Mouse (Mus musculus): ENCODE data around the gene Sema4c. TPM values are rescaled to one million over a fixed set of nuclear protein-coding genes. Genes with fewer than 3 reads are reported as not detected.

Gene Sema4c
- total RNA-seq, 2 experiments from 2014 or later, result 0.60 TPM; not detected in 1

- peak; percentile 36 for ATAC-seq (replicated peaks; ENCODE audit: low FRiP score, poor library complexity, severe bottlenecking)
Measured at GRCm38 (mm10) chr1:36580384-36581207, 22.4 kb upstream of the Sema4c start.

GRCm38 (mm10) chr1:36579974-36580383 lies 21.8 kb upstream of the Sema4c start:
- ATAC-seq (replicated peaks; ENCODE audit: low FRiP score, poor library complexity, severe bottlenecking), result 0 out of 2 replicates have a peak, but pooled peaks have one; percentile 8

- no peak for ATAC-seq (replicated peaks; ENCODE audit: low FRiP score, poor library complexity, severe bottlenecking)
Measured at GRCm38 (mm10) chr1:36576991-36577675, 19.0 kb upstream of the Sema4c start.

GRCm38 (mm10) chr1:36575347-36575746 lies 17.2 kb upstream of the Sema4c start:
- ATAC-seq (replicated peaks; ENCODE audit: low FRiP score, poor library complexity, severe bottlenecking), result no peak

GRCm38 (mm10) chr1:36574196-36574955 lies 16.2 kb upstream of the Sema4c start:
- ATAC-seq (replicated peaks; ENCODE audit: low FRiP score, poor library complexity, severe bottlenecking), result no peak

- no peak for ATAC-seq (replicated peaks; ENCODE audit: low FRiP score, poor library complexity, severe bottlenecking)
Measured at GRCm38 (mm10) chr1:36573524-36573923, 15.4 kb upstream of the Sema4c start.

- no peak for ATAC-seq (replicated peaks; ENCODE audit: low FRiP score, poor library complexity, severe bottlenecking)
Measured at GRCm38 (mm10) chr1:36572709-36573108, 14.6 kb upstream of the Sema4c start.

GRCm38 (mm10) chr1:36572140-36572700 lies 14.1 kb upstream of the Sema4c start:
- ATAC-seq (replicated peaks; ENCODE audit: low FRiP score, poor library complexity, severe bottlenecking), result no peak

GRCm38 (mm10) chr1:36571627-36572026 lies 13.5 kb upstream of the Sema4c start:
- ATAC-seq (replicated peaks; ENCODE audit: low FRiP score, poor library complexity, severe bottlenecking), result no peak

- ATAC-seq (replicated peaks; ENCODE audit: low FRiP score, poor library complexity, severe bottlenecking), result no peak
Measured at GRCm38 (mm10) chr1:36570320-36570719, 12.2 kb upstream of the Sema4c start.

- ATAC-seq (replicated peaks; ENCODE audit: low FRiP score, poor library complexity, severe bottlenecking), result no peak
Measured at GRCm38 (mm10) chr1:36569694-36570276, 11.6 kb upstream of the Sema4c start.

GRCm38 (mm10) chr1:36568776-36569175 lies 10.6 kb upstream of the Sema4c start:
- ATAC-seq (replicated peaks; ENCODE audit: low FRiP score, poor library complexity, severe bottlenecking), result no peak

- ATAC-seq (replicated peaks; ENCODE audit: low FRiP score, poor library complexity, severe bottlenecking), result no peak
Measured at GRCm38 (mm10) chr1:36567818-36568603, 9.9 kb upstream of the Sema4c start.

GRCm38 (mm10) chr1:36566425-36566824 lies 8.3 kb upstream of the Sema4c start:
- ATAC-seq (replicated peaks; ENCODE audit: low FRiP score, poor library complexity, severe bottlenecking), result no peak

GRCm38 (mm10) chr1:36564101-36564500 lies 6.0 kb upstream of the Sema4c start:
- no peak for ATAC-seq (replicated peaks; ENCODE audit: low FRiP score, poor library complexity, severe bottlenecking)

GRCm38 (mm10) chr1:36563632-36564031 lies 5.5 kb upstream of the Sema4c start:
- ATAC-seq (replicated peaks; ENCODE audit: low FRiP score, poor library complexity, severe bottlenecking), result no peak

- ATAC-seq (replicated peaks; ENCODE audit: low FRiP score, poor library complexity, severe bottlenecking), result no peak
Measured at GRCm38 (mm10) chr1:36563197-36563596, 5.0 kb upstream of the Sema4c start.

GRCm38 (mm10) chr1:36562388-36562787 lies 4.2 kb upstream of the Sema4c start:
- no peak for ATAC-seq (replicated peaks; ENCODE audit: low FRiP score, poor library complexity, severe bottlenecking)

GRCm38 (mm10) chr1:36560903-36561302 lies 2.8 kb upstream of the Sema4c start:
- ATAC-seq (replicated peaks; ENCODE audit: low FRiP score, poor library complexity, severe bottlenecking), result no peak

Data from erythroblast, adult 5-6 weeks (primary cell).